Mouse (Mus musculus): Measurements from ENCODE around the gene Myl3. TPM values are rescaled to one million over a fixed set of nuclear protein-coding genes. Genes with fewer than 3 reads are reported as not detected.

Gene Myl3
- total and polyA plus RNA-seq, 3 experiments = not detected

DNA sequence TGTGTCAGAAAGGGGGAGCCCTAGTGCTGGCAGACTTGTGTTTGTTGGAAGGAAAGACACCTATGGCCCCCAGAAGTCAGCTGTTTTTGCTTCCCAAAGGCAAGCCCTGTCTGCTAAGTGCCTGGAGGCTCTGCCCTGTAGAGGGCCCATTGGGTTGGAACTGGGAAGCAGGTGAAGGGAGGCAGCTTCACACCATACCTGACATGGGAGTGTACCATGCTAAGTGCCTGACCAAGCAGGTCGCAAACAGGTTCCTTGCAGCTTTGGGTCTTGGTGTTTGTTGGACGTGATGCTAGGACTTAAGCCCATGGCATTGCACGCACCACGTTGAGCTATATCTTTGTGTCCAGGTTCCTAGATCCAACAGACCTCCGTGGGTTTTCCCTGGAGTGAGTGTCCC lies 45.2 kb upstream of the Myl3 start:
- no peak overlapping the region for H3K4me3 ChIP-seq (ENCODE audit: control insufficient read depth in 1 of 2, insufficient read depth in 1 of 2, low read depth in 2 of 2, low read length in 2 of 2)
- no peaks in the 10 kb centered on the region for H3K27me3 ChIP-seq (ENCODE audit: control insufficient read depth in 1 of 2, insufficient read depth in 2 of 2, low read length in 2 of 2)
- H3K9me3 ChIP-seq (replicated peaks; ENCODE audit: insufficient read depth, low read length) = no peaks in the 10 kb centered on the region
- no peaks in the 10 kb centered on the region for H3K79me2 ChIP-seq (ENCODE audit: control insufficient read depth, insufficient read depth, low read length, poor library complexity)
- H3K4me1 ChIP-seq (ENCODE audit: control insufficient read depth in 1 of 2, insufficient read depth in 2 of 2, low read length in 2 of 2) = peaks cover 2 to 3% of the 10 kb centered on the region in 2 experiments; a peak in 2 of 4 replicates
- TF ChIP-seq E2F4 (IDR thresholded peaks at IDR 0.05; ENCODE audit: borderline replicate concordance, low read depth, low read length) (no peak), RCOR1 (IDR thresholded peaks at IDR 0.05; ENCODE audit: low read depth, low read length) (no peak), MXI1 (IDR thresholded peaks at IDR 0.05; ENCODE audit: low read depth, low read length) (no peak), MYB (IDR thresholded peaks at IDR 0.05; ENCODE audit: low read depth, low read length) (no peak), MAFK (IDR thresholded peaks at IDR 0.05; ENCODE audit: borderline replicate concordance, low read depth, low read length) (no peak), JUND (IDR thresholded peaks at IDR 0.05; ENCODE audit: low read depth, low read length) (no peak), MAX (IDR thresholded peaks at IDR 0.05; ENCODE audit: low read length) (no peak), SIN3A (IDR thresholded peaks at IDR 0.05; ENCODE audit: low read length) (no peak), CHD1 (IDR thresholded peaks at IDR 0.05; ENCODE audit: low read depth, low read length) (no peak), UBTF (IDR thresholded peaks at IDR 0.05; ENCODE audit: borderline replicate concordance, insufficient read depth, low read depth, low read length) (no peak)
- no peak for DNase-seq (ENCODE audit: low read depth, low spot score)
- H3K36me3 ChIP-seq (ENCODE audit: control insufficient read depth in 1 of 2, insufficient read depth in 2 of 2, low read length in 2 of 2) = peaks cover 0 to 2% of the 10 kb centered on the region in 2 experiments; a peak in 1 of 4 replicates
- H3K9ac ChIP-seq (ENCODE audit: control insufficient read depth, low read depth, low read length, poor library complexity, severe bottlenecking) = no peak overlapping the region
- H3K27ac ChIP-seq (ENCODE audit: control insufficient read depth, low read depth, low read length) = no peak overlapping the region

DNA sequence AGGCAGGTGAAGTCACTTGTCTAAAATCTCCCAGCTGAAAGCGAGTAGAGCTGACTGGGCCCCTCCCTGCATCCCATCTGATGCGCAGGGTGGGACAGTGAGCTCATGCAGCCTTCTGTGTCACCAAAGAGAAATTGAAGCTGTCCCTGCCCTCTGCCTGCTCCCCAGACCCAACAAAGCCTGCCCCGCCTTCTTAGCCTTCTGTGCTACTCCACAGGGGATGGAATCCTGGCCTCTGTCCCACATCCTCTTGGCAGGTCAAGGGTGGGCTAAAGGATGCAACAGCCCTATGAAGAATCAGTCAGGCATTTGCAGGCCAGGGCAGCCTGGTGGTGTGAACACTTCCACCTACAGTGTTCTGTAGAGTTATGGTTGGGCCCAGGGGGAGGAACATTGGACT lies 44.2 kb upstream of the Myl3 start:
- Histone ChIP-seq H3K27ac (ENCODE audit: control insufficient read depth, low read depth, low read length) (no peak overlapping the region), H3K9me3 (replicated peaks; ENCODE audit: insufficient read depth, low read length) (no peaks in the 10 kb centered on the region), H3K36me3 (ENCODE audit: control insufficient read depth in 1 of 2, insufficient read depth in 2 of 2, low read length in 2 of 2) (peaks cover 0 to 2% of the 10 kb centered on the region in 2 experiments; a peak in 1 of 4 replicates), H3K4me3 (ENCODE audit: control insufficient read depth in 1 of 2, insufficient read depth in 1 of 2, low read depth in 2 of 2, low read length in 2 of 2) (no peak overlapping the region), H3K4me1 (ENCODE audit: control insufficient read depth in 1 of 2, insufficient read depth in 2 of 2, low read length in 2 of 2) (peaks cover 2 to 3% of the 10 kb centered on the region in 2 experiments; a peak in 2 of 4 replicates), H3K79me2 (ENCODE audit: control insufficient read depth, insufficient read depth, low read length, poor library complexity) (no peaks in the 10 kb centered on the region), H3K9ac (ENCODE audit: control insufficient read depth, low read depth, low read length, poor library complexity, severe bottlenecking) (no peak overlapping the region), H3K27me3 (ENCODE audit: control insufficient read depth in 1 of 2, insufficient read depth in 2 of 2, low read length in 2 of 2) (no peaks in the 10 kb centered on the region)
- DNase-seq (ENCODE audit: low read depth, low spot score) = no peak
- TF ChIP-seq HCFC1 (IDR thresholded peaks at IDR 0.05; ENCODE audit: low read depth, low read length) (no peak), CTCF (IDR thresholded peaks at IDR 0.05 in 2 of 3, conservative IDR thresholded peaks at IDR 0.05 in 1 of 3; ENCODE audit: control insufficient read depth in 1 of 3, insufficient read depth in 1 of 3, low read depth in 2 of 3, low read length in 3 of 3, poor library complexity in 1 of 3, severe bottlenecking in 1 of 3) (no peak), TAL1 (IDR thresholded peaks at IDR 0.05; ENCODE audit: low read length) (no peak), POLR2AphosphoS5 (IDR thresholded peaks at IDR 0.05; ENCODE audit: borderline replicate concordance, low read depth, low read length) (no peak), SIN3A (IDR thresholded peaks at IDR 0.05; ENCODE audit: low read length) (no peak), BHLHE40 (IDR thresholded peaks at IDR 0.05; ENCODE audit: borderline replicate concordance, low read depth, low read length) (no peak), CHD2 (IDR thresholded peaks at IDR 0.05; ENCODE audit: low read length) (no peak), EP300 (IDR thresholded peaks at IDR 0.05; ENCODE audit: low read depth in 1 of 2, low read length in 2 of 2) (no peak), NELFE (IDR thresholded peaks at IDR 0.05; ENCODE audit: low read depth, low read length) (no peak), JUND (IDR thresholded peaks at IDR 0.05; ENCODE audit: low read depth, low read length) (no peak), MXI1 (IDR thresholded peaks at IDR 0.05; ENCODE audit: low read depth, low read length) (no peak), RAD21 (IDR thresholded peaks at IDR 0.05; ENCODE audit: low read depth, low read length) (no peak), TBP (IDR thresholded peaks at IDR 0.05; ENCODE audit: low read depth, low read length) (no peak), USF1 (IDR thresholded peaks at IDR 0.05; ENCODE audit: low read depth, low read length) (no peak), ELF1 (IDR thresholded peaks at IDR 0.05; ENCODE audit: low read depth, low read length) (no peak)
